Mouse (Mus musculus) testis, adult 2 months (tissue): ENCODE data around the gene Mlycd. TPM values are rescaled to one million over a fixed set of nuclear protein-coding genes. Genes with fewer than 3 reads are reported as not detected.
A peak's percentile ranks its signal among the peaks of the same experiment; 100 is the strongest.
"Not testable (repeated sequence)": the region's sequence is repeated elsewhere in the genome, so short reads cannot be mapped to it uniquely, and the experiment has no call there.

ENCODE experiments used
- H3K27ac ChIP-seq: fragments of 200-500 bp; 2 replicates; pipeline ENCODE4 v1.5.1; 2012; ENCODE audit warnings: low read depth, low read length; ENCODE audit not compliant: control insufficient read depth, insufficient read depth
- H3K27me3 ChIP-seq: fragments of 200-500 bp; 2 replicates; pipeline ENCODE4 v1.6.1; 2012; ENCODE audit warnings: mild to moderate bottlenecking, low read length, moderate library complexity; ENCODE audit not compliant: control insufficient read depth, insufficient read depth
- H3K36me3 ChIP-seq: fragments of 200-500 bp; 2 replicates; pipeline ENCODE4 v1.6.1; 2012; ENCODE audit warnings: mild to moderate bottlenecking, low read length; ENCODE audit not compliant: control insufficient read depth, insufficient read depth
- H3K4me1 ChIP-seq: fragments of 200-500 bp; 2 replicates; pipeline ENCODE4 v1.6.1; 2012; ENCODE audit warnings: low read length; ENCODE audit not compliant: control insufficient read depth, insufficient read depth
- H3K4me3 ChIP-seq: fragments of 200-500 bp; 2 replicates; pipeline ENCODE4 v1.5.1; 2012; ENCODE audit warnings: low read depth, mild to moderate bottlenecking, low read length, moderate library complexity, mixed read lengths; ENCODE audit not compliant: control insufficient read depth
- CTCF ChIP-seq: fragments of 200-500 bp; IDR thresholded peaks from 2 replicates; pipeline ENCODE4 v1.5.1; 2012; ENCODE audit warnings: low read depth, mild to moderate bottlenecking, inconsistent platforms, low read length, moderate library complexity; ENCODE audit not compliant: control insufficient read depth, insufficient read depth, insufficient replicate concordance
- POLR2A ChIP-seq: fragments of 200-500 bp; IDR thresholded peaks from 2 replicates; pipeline ENCODE4 v1.6.1; 2012; ENCODE audit warnings: low read depth, mild to moderate bottlenecking, inconsistent platforms, low read length, moderate library complexity; ENCODE audit not compliant: control insufficient read depth
- polyA plus RNA-seq: library from polyadenylated mRNA; depleted of rRNA; stranded (reverse); fragments of >200 nt; gene quantifications from 2 replicates; pipeline ENCODE4 v1.2.3, GENCODE M21; 2012; rRNA removed

Gene Mlycd
- 5.3 and 5.4 TPM in 2 replicates for polyA plus RNA-seq

- no peaks in the 10 kb centered on the region for H3K36me3 ChIP-seq
- TF ChIP-seq POLR2A (peak; percentile 82), CTCF (no peak)
- H3K4me3 ChIP-seq = peak within 1 kb of the TSS; percentile 83
- H3K27ac ChIP-seq = peak within 1 kb of the TSS; percentile 42
- no peaks in the 10 kb centered on the region for H3K27me3 ChIP-seq
- H3K4me1 ChIP-seq = peaks cover 8% of the 10 kb centered on the region
Observed at GRCm38 (mm10) chr8:119394524-119395026, at the start of gene Mlycd. Gene Mlycd (plus strand): TSS chr8:119394878.

DNA sequence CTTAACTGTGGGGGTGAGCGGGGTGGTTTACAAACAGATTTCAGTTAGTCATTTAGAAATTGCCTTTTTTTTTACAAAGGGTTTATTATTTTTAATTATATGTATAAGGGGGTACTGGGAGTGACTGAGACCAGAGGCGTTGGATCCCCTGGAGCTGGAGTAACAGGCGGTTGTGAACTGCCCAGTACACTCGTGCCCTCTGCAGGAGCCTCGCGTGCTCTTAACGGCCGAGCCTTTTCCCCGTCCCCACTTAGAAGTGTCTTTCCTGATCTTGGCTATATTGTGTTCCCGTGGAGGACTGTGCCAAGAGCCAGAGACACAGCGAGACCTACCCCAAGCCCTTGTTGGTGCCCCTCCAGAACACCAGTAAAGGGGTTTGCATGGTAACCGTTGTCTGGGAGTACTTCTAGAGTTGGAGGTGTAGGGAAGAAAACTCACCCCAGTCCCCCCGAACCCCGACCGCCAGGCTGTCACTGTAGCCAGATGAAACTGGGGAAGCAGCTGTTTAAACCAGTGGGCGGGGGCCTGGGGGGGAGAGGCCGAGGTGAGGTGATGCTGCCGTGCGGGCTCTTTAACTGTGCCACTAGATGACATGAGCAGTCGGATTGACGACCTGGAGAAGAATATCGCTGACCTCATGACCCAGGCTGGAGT, 49.5 kb upstream of the Mlycd start:
- peaks cover 10% of the 10 kb centered on the region for H3K4me1 ChIP-seq
- H3K27ac ChIP-seq = peak overlapping the region; percentile 90
- H3K27me3 ChIP-seq = no peaks in the 10 kb centered on the region
- no peaks in the 10 kb centered on the region for H3K36me3 ChIP-seq
- no peak for TF ChIP-seq CTCF
- TF ChIP-seq POLR2A = peak; percentile 8; the same call in 1 of the 2 replicates
- H3K4me3 ChIP-seq = peak overlapping the region; percentile 85

GRCm38 (mm10) chr8:119345683-119346075, 49.0 kb upstream of the Mlycd start:
- TF ChIP-seq CTCF = no peak
- TF ChIP-seq POLR2A = no peak
- Histone ChIP-seq H3K27me3 (no peaks in the 10 kb centered on the region), H3K4me3 (peak overlapping the region; percentile 85), H3K27ac (no peak overlapping the region; the same call in 1 of the 2 replicates), H3K4me1 (peaks cover 10% of the 10 kb centered on the region), H3K36me3 (no peaks in the 10 kb centered on the region)

- no peaks in the 10 kb centered on the region for H3K36me3 ChIP-seq
- no peaks in the 10 kb centered on the region for H3K27me3 ChIP-seq
- TF ChIP-seq POLR2A = no peak
- no peak for TF ChIP-seq CTCF
- H3K27ac ChIP-seq = no peak overlapping the region
- no peaks in the 10 kb centered on the region for H3K4me1 ChIP-seq
- no peak overlapping the region for H3K4me3 ChIP-seq
Observed at GRCm38 (mm10) chr8:119351647-119352046, 43.0 kb upstream of the Mlycd start.

DNA sequence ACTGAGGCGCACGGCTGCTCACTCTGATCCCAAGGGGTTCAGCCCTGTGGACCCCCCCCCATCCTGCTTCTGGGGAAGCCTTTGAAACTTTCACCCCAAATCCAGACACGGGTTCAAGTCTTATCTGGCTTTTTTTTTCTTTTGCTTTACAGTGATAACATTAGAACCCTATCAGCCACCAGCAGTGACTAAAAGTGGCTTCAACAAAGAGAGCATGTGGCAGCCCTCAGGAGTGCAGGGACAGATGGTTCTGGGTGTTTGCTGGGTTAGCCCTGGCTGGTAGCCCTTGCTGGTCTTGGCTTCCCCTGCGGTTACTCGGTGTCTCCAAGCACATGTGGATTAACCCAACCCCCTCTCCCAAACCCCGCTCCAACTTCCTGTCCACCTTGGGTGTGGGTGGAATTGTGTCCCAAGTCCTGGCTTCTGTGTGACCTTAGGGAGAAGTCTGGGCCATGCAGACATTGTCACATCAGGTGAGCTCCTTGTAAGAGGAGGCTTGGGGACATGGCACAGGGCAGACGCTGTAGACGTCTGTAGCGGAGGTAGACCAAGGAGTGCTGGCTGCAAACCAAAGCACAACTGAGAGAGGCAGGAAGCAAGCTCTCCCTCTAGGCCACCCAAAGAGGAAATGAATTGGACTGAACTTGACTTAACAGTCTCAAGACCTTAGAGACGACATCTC, 41.6 kb upstream of the Mlycd start:
- Histone ChIP-seq H3K27ac (no peak overlapping the region), H3K4me1 (no peaks in the 10 kb centered on the region), H3K4me3 (no peak overlapping the region), H3K27me3 (no peaks in the 10 kb centered on the region), H3K36me3 (no peaks in the 10 kb centered on the region)
- TF ChIP-seq CTCF = no peak
- no peak for TF ChIP-seq POLR2A

DNA sequence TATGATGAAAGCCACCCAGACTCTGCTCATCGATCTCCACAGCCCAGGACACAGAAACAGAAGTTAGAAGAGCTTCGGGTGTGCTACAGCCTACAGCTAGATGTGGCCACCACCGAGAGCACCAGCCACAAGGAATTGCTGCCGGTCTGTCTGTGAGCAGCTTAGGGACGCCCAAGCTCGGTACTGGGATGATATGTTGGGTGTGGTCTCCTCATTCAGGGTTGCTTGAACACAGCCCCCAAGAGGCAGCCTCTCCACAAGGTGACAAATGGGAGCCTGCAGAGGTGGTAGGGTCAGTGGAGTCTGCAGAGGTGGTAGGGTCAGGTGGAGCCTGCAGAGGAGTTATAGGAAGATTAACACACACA, 41.0 kb upstream of the Mlycd start:
- Histone ChIP-seq H3K27me3 (no peaks in the 10 kb centered on the region), H3K27ac (no peak overlapping the region), H3K4me3 (no peak overlapping the region), H3K4me1 (peaks cover 1% of the 10 kb centered on the region; the same call in 1 of the 2 replicates), H3K36me3 (no peaks in the 10 kb centered on the region)
- TF ChIP-seq CTCF = no peak
- no peak for TF ChIP-seq POLR2A

GRCm38 (mm10) chr8:119356631-119357030, 38.0 kb upstream of the Mlycd start:
- TF ChIP-seq CTCF = peak; percentile 55; the same call in 1 of the 2 replicates
- H3K4me1 ChIP-seq, H3K27ac ChIP-seq, H3K36me3 ChIP-seq, H3K4me3 ChIP-seq, H3K27me3 ChIP-seq: not testable (repeated sequence)
